Mouse (Mus musculus) left cerebral cortex, postnatal 4 days (tissue): ENCODE results near the gene Suclg2. TPM values are rescaled to one million over a fixed set of nuclear protein-coding genes. Genes with fewer than 3 reads are reported as not detected.

Experiments
- DNase-seq: peaks from one replicate; pipeline ENCODE4 v3.0.0-alpha.2; 2022
- intact Hi-C: fragments of 180-260 bp; cut with DNase I; formaldehyde crosslinking; loops from one replicate; pipeline ENCODE4 v1.15.1; 2025
- total RNA-seq, 2 experiments: library from RNA; stranded (reverse); gene quantifications; 2 replicates each; pipeline ENCODE4 v1.2.3; 2021

Suclg2 gene
- total RNA-seq, 2 experiments from 2014 or later, result 12.3 to 12.5 TPM

GRCm38 (mm10) chr6:95573035-95573759 is 145.4 kb downstream of the Suclg2 start:
- intact Hi-C loops, result no loop called here

DNA sequence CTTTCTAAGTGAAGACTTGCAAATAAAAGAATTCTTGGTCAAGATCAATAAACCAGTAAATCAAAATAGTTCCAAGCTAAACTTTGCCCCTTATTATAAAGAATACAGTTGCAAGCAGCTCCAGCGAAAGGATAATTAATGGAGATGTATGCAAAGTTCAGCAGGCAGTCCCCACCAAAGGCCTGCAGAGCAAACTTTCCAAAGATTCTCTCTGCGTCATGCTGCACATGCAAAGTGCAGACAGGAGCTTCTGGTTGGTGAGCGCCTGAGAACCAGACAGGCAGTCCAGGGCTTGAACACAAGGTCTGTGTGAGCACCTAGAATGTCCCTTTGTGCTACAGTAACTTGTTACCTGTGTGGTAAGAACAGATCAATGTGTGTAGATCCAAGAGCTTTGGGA is 147.0 kb downstream of the Suclg2 start:
- intact Hi-C loops, result no loop called here
- no peak for DNase-seq

More at GRCm38 (mm10) chr6:95573035-95573759, 145.4 kb downstream of the Suclg2 start:
- DNase-seq, result no peak

GRCm38 (mm10) chr6:95563355-95564009 is 155.1 kb downstream of the Suclg2 start:
- intact Hi-C loops, result no loop called here
- no peak for DNase-seq

GRCm38 (mm10) chr6:95556320-95556719 is 162.3 kb downstream of the Suclg2 start:
- intact Hi-C loops, result no loop called here
- no peak for DNase-seq

DNA sequence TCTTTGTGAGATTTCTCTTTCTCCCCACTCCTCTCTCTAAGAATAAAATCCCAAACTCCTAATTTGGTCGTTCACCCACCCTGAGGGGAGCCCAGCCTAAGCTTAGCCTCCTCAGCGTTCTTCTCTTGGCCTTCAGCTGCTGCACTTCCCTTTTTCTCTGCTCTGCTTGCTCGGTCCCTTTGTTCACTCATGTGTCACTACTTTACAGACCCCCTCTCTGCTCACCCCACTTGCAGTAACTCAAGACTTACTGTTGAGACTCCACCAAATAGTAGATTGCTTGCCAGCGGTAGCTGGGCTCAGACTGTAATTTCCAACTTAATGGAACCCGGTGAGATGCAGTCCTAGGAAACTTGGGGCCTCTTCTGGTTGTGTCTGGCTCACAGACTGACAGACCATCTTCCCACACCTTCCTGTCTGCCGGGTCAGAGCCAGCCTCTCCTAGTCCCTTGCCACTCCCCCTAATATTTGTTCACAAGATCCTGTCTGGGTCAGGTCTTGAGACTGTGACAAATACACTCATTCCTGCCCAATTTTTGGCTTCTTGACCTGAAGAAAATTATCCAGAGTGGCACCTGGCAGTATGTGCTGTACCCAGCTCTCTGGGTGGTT is 166.2 kb downstream of the Suclg2 start:
- DNase-seq, result no peak
- intact Hi-C loops, result no loop called here

GRCm38 (mm10) chr6:95551000-95551399 is 167.6 kb downstream of the Suclg2 start:
- intact Hi-C loops, result no loop called here
- DNase-seq, result no peak

DNA sequence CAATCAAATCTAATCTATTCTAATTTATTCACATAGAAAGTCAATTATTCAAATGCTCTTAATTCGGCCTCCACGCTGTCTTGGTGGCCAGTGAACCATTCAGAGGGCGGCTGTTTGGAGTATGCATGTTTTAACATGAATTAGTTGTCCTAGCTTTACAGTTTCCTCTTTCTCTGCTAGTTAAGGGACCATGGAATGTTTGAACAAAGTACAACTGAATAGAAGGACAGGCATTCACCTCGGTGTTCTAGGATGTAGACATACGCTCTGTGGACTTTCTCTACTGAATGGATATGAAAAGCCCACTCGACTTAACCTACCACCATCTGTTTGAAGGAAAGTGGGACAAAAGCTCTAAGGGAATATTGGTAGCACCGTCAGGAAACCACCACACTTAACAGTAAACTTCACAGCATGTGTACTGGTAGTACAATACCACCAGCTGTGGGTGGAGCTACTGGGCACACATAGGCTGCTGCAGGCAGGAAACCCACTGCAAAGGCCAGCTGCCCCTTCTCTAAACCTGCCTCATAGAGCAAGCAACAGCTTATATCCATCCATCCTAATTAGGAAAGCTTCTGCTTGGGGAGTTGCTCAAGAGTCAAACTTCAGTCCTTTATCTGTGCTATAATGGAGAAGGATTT is 172.3 kb downstream of the Suclg2 start:
- intact Hi-C loops, result no loop called here
- DNase-seq, result no peak

GRCm38 (mm10) chr6:95545714-95546113 is 172.9 kb downstream of the Suclg2 start:
- intact Hi-C loops, result no loop called here
- peak; percentile 21 for DNase-seq

GRCm38 (mm10) chr6:95545296-95545695 is 173.3 kb downstream of the Suclg2 start:
- no peak for DNase-seq
- intact Hi-C loops, result no loop called here

DNA sequence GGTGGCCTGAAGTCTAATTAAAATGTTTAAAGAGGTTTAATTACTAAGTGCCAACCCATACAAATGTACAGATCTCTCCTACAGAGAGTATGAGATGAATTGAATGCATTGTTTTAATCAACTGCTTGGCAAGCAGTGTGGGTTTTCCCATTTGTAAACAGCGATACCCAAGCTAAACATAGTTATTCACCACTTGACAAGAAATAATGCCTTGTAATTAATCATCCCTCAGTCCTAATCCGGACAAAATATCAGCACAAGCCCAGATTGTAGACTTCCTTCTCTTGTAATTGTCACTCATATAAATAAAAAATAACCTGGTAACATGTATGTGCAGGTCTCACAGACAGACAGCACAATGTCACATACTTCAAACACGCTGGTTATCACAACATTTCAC is 183.4 kb downstream of the Suclg2 start:
- DNase-seq, result no peak
- intact Hi-C loops, result no loop called here

GRCm38 (mm10) chr6:95519846-95520245 is 198.8 kb downstream of the Suclg2 start:
- intact Hi-C loops, result no loop called here
- DNase-seq, result no peak

DNA sequence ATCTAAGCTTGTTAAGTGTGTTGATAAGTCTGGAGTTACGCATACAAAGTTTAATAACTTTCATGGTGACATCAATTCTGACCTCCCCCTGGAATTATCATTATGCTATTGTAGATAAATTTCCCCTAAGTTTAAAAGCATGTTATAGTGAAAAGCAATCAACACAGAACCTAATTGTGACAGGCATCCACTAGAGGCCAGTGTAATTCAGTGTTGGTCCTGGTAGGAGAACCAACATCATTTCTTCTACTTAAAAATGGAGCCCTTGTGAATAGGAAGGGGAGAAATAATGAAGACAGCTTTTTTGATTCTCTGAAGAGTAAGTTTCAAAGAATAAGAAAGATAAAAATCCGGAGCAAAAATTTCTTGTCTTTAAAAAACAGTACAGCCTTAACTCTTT is 200.2 kb downstream of the Suclg2 start:
- DNase-seq, result no peak
- intact Hi-C loops, result no loop called here

GRCm38 (mm10) chr6:95515721-95516120 is 202.9 kb downstream of the Suclg2 start:
- no peak for DNase-seq
- intact Hi-C loops, result no loop called here

DNA sequence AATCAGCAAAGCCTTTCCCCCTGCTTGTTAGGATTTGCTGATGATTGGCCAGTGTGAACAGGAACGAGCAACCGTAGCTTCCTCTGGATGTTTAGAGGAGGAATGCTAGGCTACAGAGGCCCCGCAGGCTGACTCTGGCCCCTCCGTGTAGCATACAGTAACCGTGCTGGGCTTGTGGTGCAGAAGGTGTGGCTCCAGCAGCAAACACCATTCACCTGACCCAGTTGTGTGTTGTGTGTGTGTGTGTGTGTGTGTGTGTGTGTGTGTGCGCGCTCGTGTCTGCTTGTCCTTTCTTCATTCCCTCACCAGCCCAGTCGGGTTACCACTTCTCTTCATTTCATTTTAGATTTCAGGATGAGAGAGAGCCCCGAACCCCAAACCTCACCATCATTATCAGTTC is 203.9 kb downstream of the Suclg2 start:
- DNase-seq, result no peak
- intact Hi-C loops, result no loop called here

DNA sequence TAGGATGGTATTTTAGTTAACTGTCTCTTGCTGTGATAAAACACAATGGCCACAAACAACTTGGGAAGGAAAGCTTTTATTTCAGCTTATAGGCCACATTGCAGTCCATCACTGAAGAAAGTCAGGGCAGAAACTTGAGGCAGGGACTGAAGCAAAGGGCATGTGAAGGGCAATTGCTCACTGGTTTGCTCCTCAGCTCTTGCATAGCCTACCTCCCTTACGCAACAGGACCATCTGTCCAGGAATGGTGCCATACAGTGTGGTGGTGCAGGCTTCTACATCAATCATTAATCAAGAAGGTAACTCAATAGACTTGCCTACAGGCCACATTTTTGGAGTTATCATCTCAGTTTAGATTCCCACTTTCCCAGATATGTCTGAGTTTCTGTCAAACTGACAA is 206.9 kb downstream of the Suclg2 start:
- intact Hi-C loops, result no loop called here
- DNase-seq, result no peak

- intact Hi-C loops, result no loop called here
- DNase-seq, result no peak
These were observed 217.8 kb downstream of the Suclg2 start for GRCm38 (mm10) chr6:95500771-95501170.

DNA sequence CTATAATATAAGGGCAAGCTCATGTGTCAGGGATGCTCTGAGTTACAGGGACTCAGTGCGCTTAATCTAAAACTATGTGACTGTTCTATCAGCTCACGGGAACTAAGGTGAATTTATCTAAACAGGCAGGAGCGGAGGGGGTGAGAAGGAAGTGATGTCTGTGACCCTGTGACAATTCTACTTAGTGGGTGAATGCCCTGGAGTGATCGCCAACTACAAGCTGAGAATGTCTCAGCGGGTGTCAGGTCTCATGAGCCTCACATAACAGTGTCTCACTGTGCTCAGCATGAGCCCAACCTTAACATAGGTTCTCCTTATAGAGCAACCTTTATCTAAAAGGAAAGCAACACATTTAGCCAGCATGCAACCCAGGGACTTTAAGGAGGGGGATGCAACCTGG is 219.0 kb downstream of the Suclg2 start:
- intact Hi-C loops, result no loop called here
- DNase-seq, result no peak

- no peak for DNase-seq
- intact Hi-C loops, result no loop called here
These were observed 226.2 kb downstream of the Suclg2 start for GRCm38 (mm10) chr6:95492216-95492956.

DNA sequence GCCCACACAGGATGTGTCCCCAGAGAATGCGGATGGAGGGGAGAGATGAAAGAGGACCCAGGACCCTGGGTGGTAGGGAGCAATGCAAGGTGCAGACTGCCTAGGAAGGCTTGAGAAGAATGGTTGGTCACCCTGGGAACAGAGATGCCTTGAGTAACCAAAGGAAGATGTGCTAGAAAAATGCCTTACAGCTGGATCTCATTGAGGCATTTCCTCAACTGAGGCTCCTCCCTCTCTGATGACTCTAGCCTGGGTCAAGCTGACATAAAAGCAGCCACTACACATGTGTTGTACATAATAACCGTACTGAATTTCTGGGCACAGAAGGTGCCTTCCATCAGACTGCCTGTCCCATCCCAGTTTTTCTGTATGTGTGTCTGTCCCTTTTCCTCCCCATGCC is 227.6 kb downstream of the Suclg2 start:
- intact Hi-C loops, result no loop called here
- DNase-seq, result no peak

DNA sequence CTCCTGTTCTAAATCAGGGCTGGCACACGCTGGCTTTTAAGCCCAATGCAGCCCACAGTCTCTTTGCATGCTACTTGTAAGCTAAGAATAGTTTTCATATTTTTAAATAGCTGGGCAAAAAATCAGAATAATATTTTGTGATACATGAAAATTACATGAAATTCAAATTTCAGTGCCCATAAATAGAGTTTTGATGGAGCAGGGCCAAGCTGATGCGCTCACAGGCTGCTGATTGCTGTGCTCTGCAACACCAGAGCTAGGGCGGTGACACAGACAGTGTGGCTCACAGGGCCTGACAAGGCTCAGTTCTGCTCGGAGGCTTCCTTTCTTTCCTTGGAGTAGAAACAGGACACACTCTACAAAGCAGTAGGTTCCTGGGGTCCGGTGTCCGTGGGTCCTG is 232.8 kb downstream of the Suclg2 start:
- intact Hi-C loops, result loop anchor here (5.0 to 10.0 kb wide), 2 partner anchors 632 to 1619 kb away; no protein-coding TSS in a partner anchor

More for the DNA sequence above, 232.8 kb downstream of the Suclg2 start:
- DNase-seq, result no peak
